Mouse (Mus musculus) G1E (cell line): ENCODE results near the gene Trappc11. TPM values are rescaled to one million over a fixed set of nuclear protein-coding genes. Genes with fewer than 3 reads are reported as not detected.

Source experiments
- ATAC-seq: 2 replicates; pipeline ENCODE4 v1.8.0; 2016; ENCODE audit warnings: mild to moderate bottlenecking; ENCODE audit not compliant: insufficient number of reproducible peaks, poor library complexity, low FRiP score, severe bottlenecking; ENCODE audit errors: extremely low read depth
- DNase-seq: peaks from one replicate; pipeline ENCODE4 v3.0.0; 2012; ENCODE audit warnings: low spot score
- H3K27me3 ChIP-seq: 2 replicates; pipeline ENCODE4 v1.6.1; 2012; ENCODE audit warnings: mild to moderate bottlenecking, low read length, inconsistent platforms; ENCODE audit not compliant: insufficient read depth
- H3K36me3 ChIP-seq: replicated peaks from 2 replicates; pipeline ENCODE3; 2012; ENCODE audit warnings: mild to moderate bottlenecking, inconsistent platforms
- H3K4me1 ChIP-seq: 2 replicates; pipeline ENCODE4 v1.6.1; 2012; ENCODE audit warnings: low read depth, low read length, inconsistent platforms, mixed read lengths; ENCODE audit not compliant: insufficient read depth
- H3K4me3 ChIP-seq: 2 replicates; pipeline ENCODE4 v1.5.1; 2012; ENCODE audit warnings: low read depth, mild to moderate bottlenecking, inconsistent platforms, low read length, moderate library complexity, mixed read lengths
- H3K9me3 ChIP-seq: replicated peaks from 2 replicates; pipeline ENCODE4 v1.6.1; 2012; ENCODE audit warnings: inconsistent platforms
- CTCF ChIP-seq: IDR thresholded peaks from 2 replicates; pipeline ENCODE4 v1.5.1; 2012; ENCODE audit warnings: low read depth, low read length, inconsistent platforms, mixed read lengths
- GATA1 ChIP-seq: IDR thresholded peaks from 2 replicates; pipeline ENCODE4 v1.6.1; 2012; ENCODE audit warnings: borderline replicate concordance, low read length, inconsistent platforms, mixed read lengths
- GATA2 ChIP-seq: IDR thresholded peaks from 2 replicates; pipeline ENCODE4 v1.6.1; 2012; ENCODE audit warnings: low read depth, low read length, inconsistent platforms, borderline replicate concordance
- POLR2AphosphoS5 ChIP-seq: IDR thresholded peaks from 2 replicates; pipeline ENCODE4 v1.6.1; 2012; ENCODE audit warnings: low read depth, low read length, inconsistent platforms; ENCODE audit not compliant: insufficient replicate concordance
- TAL1 ChIP-seq: conservative IDR thresholded peaks from 2 replicates; pipeline ENCODE4 v1.6.1; 2012; ENCODE audit warnings: low read depth, low read length, inconsistent platforms, mixed read lengths
- polyA plus RNA-seq: library from polyadenylated mRNA; stranded (reverse); fragments of >175 nt; gene quantifications from 2 replicates; pipeline ENCODE4 v1.2.3, GENCODE M21; 2012
- total RNA-seq, 2 experiments: library from RNA; stranded (forward) in 1 of 2; stranded (reverse) in 1 of 2; fragments of 200-1000 nt in 1 of 2; fragments of >200 nt in 1 of 2; fragmentation: Nextera tagmentation in 1 of 2; gene quantifications; 2 replicates each; pipeline ENCODE4 v1.2.3; 2014 to 2017

The Trappc11 gene
- total and polyA plus RNA-seq, 3 experiments: 12.4 to 49.1 (median 33.8) TPM

DNA sequence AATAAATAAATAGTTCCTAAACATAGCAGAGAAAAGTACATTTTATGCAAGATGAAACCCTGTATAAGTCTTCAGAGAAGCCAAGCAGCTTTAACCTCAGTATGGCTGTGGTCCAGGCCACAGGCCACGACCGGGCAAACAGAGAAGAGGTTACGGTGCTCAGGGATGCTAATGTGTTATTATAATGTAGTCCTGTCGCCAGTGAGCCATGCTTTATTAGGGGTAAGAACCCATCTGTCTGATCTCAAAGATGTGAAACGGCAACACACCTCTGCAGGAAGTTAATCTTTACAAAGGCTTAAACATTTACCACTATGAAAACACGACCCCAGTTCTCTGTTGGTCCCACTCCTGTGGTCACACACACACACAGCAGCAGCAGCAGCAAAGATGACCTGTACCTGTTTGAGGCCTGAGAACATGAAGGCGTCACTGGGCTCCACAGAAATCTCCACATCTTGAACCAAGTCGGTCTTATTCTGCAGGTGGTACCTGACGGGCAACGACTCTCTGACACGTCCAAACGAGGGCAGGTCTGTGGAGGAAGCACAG lies 38.6 kb downstream of the Trappc11 start:
- Histone ChIP-seq H3K4me1 (no peaks in the 10 kb centered on the region), H3K9me3 (no peaks in the 10 kb centered on the region), H3K4me3 (no peak overlapping the region), H3K36me3 (peaks cover 92% of the 10 kb centered on the region), H3K27me3 (no peaks in the 10 kb centered on the region)
- DNase-seq: no peak
- TF ChIP-seq TAL1 (no peak), POLR2AphosphoS5 (no peak), CTCF (no peak), GATA1 (no peak), GATA2 (no peak)
- ATAC-seq: no peak

DNA sequence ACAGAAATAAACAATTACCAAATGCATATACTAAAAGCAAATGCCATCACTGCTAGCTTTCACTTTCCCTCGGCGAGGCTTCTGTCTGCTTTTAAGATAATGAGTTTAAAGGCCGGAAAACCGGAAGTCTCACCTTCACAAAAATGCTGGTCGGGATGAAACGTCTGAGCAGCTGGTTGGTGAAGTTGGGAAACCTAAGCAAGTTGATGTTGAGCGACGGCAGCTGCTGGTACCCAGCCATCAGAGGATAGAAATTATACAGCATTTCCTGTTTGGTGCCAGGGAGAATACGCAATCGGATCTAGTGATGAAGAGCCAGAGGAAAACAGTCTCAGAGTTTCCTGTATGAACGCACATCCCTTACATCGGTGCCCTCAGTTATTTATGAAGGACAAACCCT lies 40.2 kb downstream of the Trappc11 start:
- no peaks in the 10 kb centered on the region for H3K27me3 ChIP-seq
- no peaks in the 10 kb centered on the region for H3K9me3 ChIP-seq
- H3K4me1 ChIP-seq: no peaks in the 10 kb centered on the region
- H3K36me3 ChIP-seq: peaks cover 88% of the 10 kb centered on the region
- no peak for ATAC-seq
- TF ChIP-seq POLR2AphosphoS5: no peak
- no peak for TF ChIP-seq CTCF
- no peak for TF ChIP-seq GATA1
- no peak for TF ChIP-seq TAL1
- no peak for TF ChIP-seq GATA2
- no peak for DNase-seq
- H3K4me3 ChIP-seq: no peak overlapping the region

- peaks cover 41% of the 10 kb centered on the region for H3K36me3 ChIP-seq
- peaks cover 4% of the 10 kb centered on the region for H3K9me3 ChIP-seq
- DNase-seq (no peak), ATAC-seq (no peak)
- no peaks in the 10 kb centered on the region for H3K4me1 ChIP-seq
- no peaks in the 10 kb centered on the region for H3K27me3 ChIP-seq
- no peak overlapping the region for H3K4me3 ChIP-seq
- no peak for TF ChIP-seq CTCF
- TF ChIP-seq GATA1: no peak
- TF ChIP-seq TAL1: no peak
- no peak for TF ChIP-seq GATA2
- TF ChIP-seq POLR2AphosphoS5: no peak
Observed at GRCm38 (mm10) chr8:47487231-47487630, 46.0 kb downstream of the Trappc11 start.

DNA sequence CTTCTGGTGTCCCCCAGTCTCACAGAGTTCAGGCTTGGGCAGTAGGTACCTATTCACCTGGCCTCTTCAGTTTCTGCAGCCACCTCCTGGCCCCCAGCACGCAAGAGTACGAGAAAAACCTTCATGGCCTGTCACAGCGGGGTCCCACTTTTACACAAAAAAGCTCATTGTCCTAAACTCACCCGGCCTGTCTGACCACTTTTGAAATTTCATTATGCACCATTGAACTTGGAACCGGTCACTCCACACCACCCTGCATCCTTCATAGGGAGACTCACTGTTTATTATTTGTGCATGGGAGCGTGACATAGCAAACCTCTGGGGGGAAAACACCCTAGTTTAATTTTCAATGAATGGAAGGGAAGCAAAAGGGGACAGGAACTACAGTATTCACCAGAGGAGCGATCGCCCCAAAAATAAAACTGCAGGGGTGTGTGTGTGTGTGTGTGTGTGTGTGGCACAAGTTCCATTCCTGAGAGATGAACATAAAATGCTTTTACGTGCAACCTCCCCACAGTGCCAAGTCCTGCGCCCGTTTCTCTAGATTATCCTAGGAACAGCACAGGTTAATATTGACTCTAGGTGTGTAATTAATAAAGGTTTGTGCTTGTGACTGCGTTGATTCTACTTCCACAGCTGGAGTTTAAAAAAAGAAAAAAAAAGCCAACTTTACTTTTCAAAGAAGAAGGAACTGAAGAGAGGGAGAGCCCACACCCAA lies 50.8 kb downstream of the Trappc11 start:
- DNase-seq (no peak), ATAC-seq (no peak)
- peaks cover 3% of the 10 kb centered on the region for H3K9me3 ChIP-seq
- TF ChIP-seq GATA2 (no peak), TAL1 (no peak), GATA1 (no peak), CTCF (no peak), POLR2AphosphoS5 (no peak)
- 0 out of 2 replicates have a peak, but pooled peaks cover 5% of the 10 kb centered on the region for H3K27me3 ChIP-seq
- H3K4me1 ChIP-seq: no peaks in the 10 kb centered on the region
- peaks cover 3% of the 10 kb centered on the region for H3K36me3 ChIP-seq
- H3K4me3 ChIP-seq: no peak overlapping the region

GRCm38 (mm10) chr8:47480039-47480438 lies 53.2 kb downstream of the Trappc11 start:
- Histone ChIP-seq H3K9me3 (no peaks in the 10 kb centered on the region), H3K4me3 (no peak overlapping the region), H3K36me3 (no peaks in the 10 kb centered on the region), H3K27me3 (0 out of 2 replicates have a peak, but pooled peaks cover 5% of the 10 kb centered on the region), H3K4me1 (no peaks in the 10 kb centered on the region)
- TF ChIP-seq GATA2 (no peak), POLR2AphosphoS5 (no peak), TAL1 (no peak)
- DNase-seq (no peak), ATAC-seq (no peak)

DNA sequence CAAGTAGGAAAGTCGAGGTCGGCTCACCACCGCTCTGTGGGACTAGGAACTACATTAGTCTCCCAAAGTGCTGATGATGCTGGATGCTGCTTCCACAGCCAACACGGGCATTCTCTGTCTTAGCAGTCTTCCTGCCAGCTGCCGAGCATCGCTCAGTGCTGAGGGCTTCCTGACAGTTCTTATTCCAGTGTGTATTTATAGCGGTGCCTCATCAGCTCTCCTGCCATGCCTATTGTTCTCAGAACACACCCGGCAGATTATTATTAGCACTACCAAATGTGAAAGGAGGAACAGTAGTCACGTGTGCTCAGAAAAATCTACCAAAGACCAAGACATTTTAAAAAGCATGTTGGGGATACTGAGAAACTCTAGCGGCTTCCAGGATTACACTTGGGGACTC lies 71.6 kb downstream of the Trappc11 start:
- ATAC-seq (no peak), DNase-seq (no peak)
- TF ChIP-seq GATA1: no peak
- TF ChIP-seq POLR2AphosphoS5: no peak
- TF ChIP-seq TAL1: no peak
- TF ChIP-seq GATA2: no peak
- no peak for TF ChIP-seq CTCF
- Histone ChIP-seq H3K4me1 (no peaks in the 10 kb centered on the region), H3K4me3 (no peak overlapping the region), H3K9me3 (no peaks in the 10 kb centered on the region), H3K27me3 (no peaks in the 10 kb centered on the region), H3K36me3 (no peaks in the 10 kb centered on the region)
